Mouse (Mus musculus) testis, adult 2 months (tissue): Measurements from ENCODE around the gene CK137956.

Experiments
- CTCF ChIP-seq: fragments of 200-500 bp; IDR thresholded peaks from 2 replicates; pipeline ENCODE4 v1.5.1; 2012; ENCODE audit warnings: low read depth, mild to moderate bottlenecking, inconsistent platforms, low read length, moderate library complexity; ENCODE audit not compliant: control insufficient read depth, insufficient read depth, insufficient replicate concordance
- POLR2A ChIP-seq: fragments of 200-500 bp; IDR thresholded peaks from 2 replicates; pipeline ENCODE4 v1.6.1; 2012; ENCODE audit warnings: low read depth, mild to moderate bottlenecking, inconsistent platforms, low read length, moderate library complexity; ENCODE audit not compliant: control insufficient read depth

DNA sequence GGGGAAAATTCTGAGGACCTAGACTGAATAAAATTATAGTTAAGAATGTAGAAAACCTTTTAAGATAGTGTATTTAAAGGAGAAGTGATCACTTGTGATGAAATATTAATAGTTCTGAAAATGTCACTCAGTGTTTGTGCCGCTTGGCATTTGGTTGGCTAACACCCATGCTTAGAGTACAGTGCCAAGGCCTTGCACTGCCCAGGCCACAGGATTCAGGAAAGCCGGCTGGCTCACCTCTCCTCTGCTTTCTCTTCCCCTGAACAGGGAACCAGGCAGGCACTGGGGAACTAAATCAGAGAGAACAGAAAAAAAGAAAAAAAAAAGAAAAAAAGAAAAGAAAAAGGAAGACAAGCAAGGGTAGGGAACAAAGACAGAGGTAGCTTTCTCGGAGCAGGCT lies 2.2 kb upstream of the CK137956 start:
- TF ChIP-seq CTCF (no peak), POLR2A (no peak)
